Mouse (Mus musculus): ENCODE measurements around the gene Ampd3. TPM values are rescaled to one million over a fixed set of nuclear protein-coding genes. Genes with fewer than 3 reads are reported as not detected.
A peak's percentile ranks its signal among the peaks of the same experiment; 100 is the strongest.

The Ampd3 gene
- total and polyA plus RNA-seq, 3 experiments = 14.8 to 22.3 TPM; not detected in 1

DNA sequence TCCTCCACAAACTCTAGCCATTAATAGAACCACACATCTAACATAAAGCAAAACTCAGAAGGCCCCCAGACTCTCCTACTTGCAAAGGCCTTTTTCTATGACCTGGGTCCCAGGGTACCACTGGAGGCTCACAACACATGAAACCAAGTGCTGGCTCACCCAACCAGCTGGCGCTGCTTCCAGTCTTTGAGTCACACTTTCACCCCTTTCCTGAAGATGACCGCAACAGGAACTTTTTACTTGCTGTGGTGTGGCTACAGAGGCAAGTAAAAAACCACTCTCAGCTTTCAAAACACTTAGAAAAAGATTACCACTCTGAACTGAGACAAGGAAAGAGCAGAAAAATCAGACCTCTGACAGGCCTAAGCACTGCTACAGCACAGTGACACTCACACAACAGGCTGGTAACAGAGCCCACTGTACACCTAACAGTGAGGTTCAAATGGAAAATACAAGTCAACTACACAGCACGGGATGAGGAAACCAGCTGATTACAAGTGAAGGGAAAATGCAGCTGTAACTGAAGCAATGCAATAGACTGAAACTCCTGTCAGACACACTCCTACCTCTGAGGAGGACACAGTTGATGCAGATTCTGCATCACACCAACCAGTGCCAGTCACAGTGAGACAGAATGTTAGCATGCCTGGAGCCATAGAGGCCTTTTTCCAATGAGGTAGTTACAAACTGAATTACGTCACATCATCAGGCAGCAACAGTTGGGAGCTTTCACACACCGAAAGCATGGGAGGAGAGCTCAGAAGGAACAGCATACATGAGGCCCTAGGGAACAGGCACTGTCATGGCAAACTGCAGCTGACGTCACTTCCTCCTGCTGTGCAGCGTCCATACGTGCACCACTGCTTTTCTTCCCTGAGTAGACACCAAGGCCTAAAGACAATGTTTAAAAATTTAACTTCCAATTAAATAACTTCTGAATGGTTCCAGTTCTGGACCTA lies 56.3 kb downstream of the Ampd3 start:
- Histone ChIP-seq H3K4me3 (ENCODE audit: control insufficient read depth in 1 of 2, insufficient read depth in 1 of 2, low read depth in 2 of 2, low read length in 2 of 2) (no peak overlapping the region), H3K4me1 (ENCODE audit: control insufficient read depth in 1 of 2, insufficient read depth in 2 of 2, low read length in 2 of 2) (peaks cover 15 to 19% of the 10 kb centered on the region in 2 experiments), H3K9me3 (replicated peaks; ENCODE audit: insufficient read depth, low read length) (no peaks in the 10 kb centered on the region), H3K36me3 (ENCODE audit: control insufficient read depth in 1 of 2, insufficient read depth in 2 of 2, low read length in 2 of 2) (peaks cover 8 to 21% of the 10 kb centered on the region in 2 experiments), H3K79me2 (ENCODE audit: control insufficient read depth, insufficient read depth, low read length, poor library complexity) (no peaks in the 10 kb centered on the region), H3K27me3 (ENCODE audit: control insufficient read depth in 1 of 2, insufficient read depth in 2 of 2, low read length in 2 of 2) (no peaks in the 10 kb centered on the region), H3K27ac (ENCODE audit: control insufficient read depth, low read depth, low read length) (no peak overlapping the region), H3K9ac (ENCODE audit: control insufficient read depth, low read depth, low read length, poor library complexity, severe bottlenecking) (no peak overlapping the region)
- no peak for TF ChIP-seq NELFE (IDR thresholded peaks at IDR 0.05; ENCODE audit: low read depth, low read length)
- no peak for TF ChIP-seq MEF2A (IDR thresholded peaks at IDR 0.05; ENCODE audit: extremely low read depth, insufficient replicate concordance, low read depth, low read length, poor library complexity, severe bottlenecking)
- TF ChIP-seq MAX (IDR thresholded peaks at IDR 0.05; ENCODE audit: low read length) = peak; percentile 2; the same call in 1 of the 2 replicates
- TF ChIP-seq ELF1 (IDR thresholded peaks at IDR 0.05; ENCODE audit: low read depth, low read length) = no peak
- no peak for TF ChIP-seq POLR2AphosphoS5 (IDR thresholded peaks at IDR 0.05; ENCODE audit: borderline replicate concordance, low read depth, low read length)
- no peak for TF ChIP-seq MYB (IDR thresholded peaks at IDR 0.05; ENCODE audit: low read depth, low read length)
- no peak for TF ChIP-seq CTCF (IDR thresholded peaks at IDR 0.05 in 2 of 3, conservative IDR thresholded peaks at IDR 0.05 in 1 of 3; ENCODE audit: control insufficient read depth in 1 of 3, insufficient read depth in 1 of 3, low read depth in 2 of 3, low read length in 3 of 3, poor library complexity in 1 of 3, severe bottlenecking in 1 of 3)
- TF ChIP-seq POLR2AphosphoS2 (IDR thresholded peaks at IDR 0.05; ENCODE audit: low read length) = no peak
- DNase-seq (ENCODE audit: low read depth, low spot score) = no peak

DNA sequence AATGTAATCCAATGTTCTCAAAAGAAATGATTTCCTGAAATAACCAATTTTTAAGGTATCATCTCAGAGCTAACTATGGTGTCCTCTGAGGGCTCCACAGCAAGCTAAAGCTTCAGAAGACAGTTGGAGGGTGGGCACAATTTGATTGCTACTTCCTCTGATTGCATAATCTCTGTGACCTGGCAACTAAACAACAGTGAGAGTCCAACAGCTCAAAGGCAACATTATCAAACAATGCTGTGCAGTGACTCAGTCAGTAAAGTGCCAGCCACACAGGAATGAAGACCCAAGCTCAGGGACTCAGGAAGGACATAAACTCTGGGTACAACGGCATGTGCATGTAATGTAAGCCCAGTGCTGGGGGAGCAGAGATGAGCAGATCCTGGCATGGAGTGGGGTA lies 65.0 kb downstream of the Ampd3 start:
- DNase-seq (ENCODE audit: low read depth, low spot score) = peak; percentile 28
- Histone ChIP-seq H3K27me3 (ENCODE audit: control insufficient read depth in 1 of 2, insufficient read depth in 2 of 2, low read length in 2 of 2) (no peaks in the 10 kb centered on the region), H3K36me3 (ENCODE audit: control insufficient read depth in 1 of 2, insufficient read depth in 2 of 2, low read length in 2 of 2) (peaks cover 0 to 11% of the 10 kb centered on the region in 2 experiments; a peak in 3 of 4 replicates), H3K79me2 (ENCODE audit: control insufficient read depth, insufficient read depth, low read length, poor library complexity) (no peaks in the 10 kb centered on the region), H3K9me3 (replicated peaks; ENCODE audit: insufficient read depth, low read length) (no peaks in the 10 kb centered on the region), H3K4me3 (ENCODE audit: control insufficient read depth in 1 of 2, insufficient read depth in 1 of 2, low read depth in 2 of 2, low read length in 2 of 2) (no peak overlapping the region), H3K27ac (ENCODE audit: control insufficient read depth, low read depth, low read length) (no peak overlapping the region), H3K9ac (ENCODE audit: control insufficient read depth, low read depth, low read length, poor library complexity, severe bottlenecking) (no peak overlapping the region), H3K4me1 (ENCODE audit: control insufficient read depth in 1 of 2, insufficient read depth in 2 of 2, low read length in 2 of 2) (peaks cover 0 to 3% of the 10 kb centered on the region in 2 experiments; a peak in 1 of 4 replicates)
- TF ChIP-seq POLR2AphosphoS5 (IDR thresholded peaks at IDR 0.05; ENCODE audit: borderline replicate concordance, low read depth, low read length) (no peak), GABPA (IDR thresholded peaks at IDR 0.05; ENCODE audit: low read depth, low read length) (no peak), GATA1 (IDR thresholded peaks at IDR 0.05; ENCODE audit: low read depth, low read length) (no peak), NELFE (IDR thresholded peaks at IDR 0.05; ENCODE audit: low read depth, low read length) (no peak), MAZ (IDR thresholded peaks at IDR 0.05; ENCODE audit: low read depth, low read length) (no peak), ZKSCAN1 (IDR thresholded peaks at IDR 0.05; ENCODE audit: low read depth, low read length) (no peak), USF1 (IDR thresholded peaks at IDR 0.05; ENCODE audit: low read depth, low read length) (no peak), POLR2AphosphoS2 (IDR thresholded peaks at IDR 0.05; ENCODE audit: low read length) (no peak), NRF1 (IDR thresholded peaks at IDR 0.05; ENCODE audit: insufficient read depth, low read depth, low read length, poor library complexity, severe bottlenecking) (no peak), KAT2A (conservative IDR thresholded peaks at IDR 0.05; ENCODE audit: low read depth, low read length) (no peak)
